Mouse (Mus musculus): ENCODE data around the gene Ankrd6.
"Not testable (repeated sequence)": the region's sequence is repeated elsewhere in the genome, so short reads cannot be mapped to it uniquely, and the experiment has no call there.

Gene Ankrd6

GRCm38 (mm10) chr4:32950356-32951034 lies at the start of gene Ankrd6:
Ankrd6 (minus strand) TSS chr4:32950841.
- peak; percentile 82 for DNase-seq

GRCm38 (mm10) chr4:32998996-32999395 lies 48.4 kb upstream of the Ankrd6 start:
- peak; percentile 26 for DNase-seq

- DNase-seq = no peak
Observed at GRCm38 (mm10) chr4:32997571-32997970, 46.9 kb upstream of the Ankrd6 start.

GRCm38 (mm10) chr4:32996083-32996482 lies 45.4 kb upstream of the Ankrd6 start:
- DNase-seq = no peak

- DNase-seq = no peak
Observed at GRCm38 (mm10) chr4:32994168-32994567, 43.5 kb upstream of the Ankrd6 start.

- DNase-seq = no peak
Observed at GRCm38 (mm10) chr4:32989346-32989745, 38.7 kb upstream of the Ankrd6 start.

GRCm38 (mm10) chr4:32987006-32987405 lies 36.4 kb upstream of the Ankrd6 start:
- no peak for DNase-seq

- no peak for DNase-seq
Observed at GRCm38 (mm10) chr4:32985684-32986083, 35.0 kb upstream of the Ankrd6 start.

GRCm38 (mm10) chr4:32984801-32985675 lies 34.4 kb upstream of the Ankrd6 start:
- DNase-seq = no peak

GRCm38 (mm10) chr4:32984242-32984641 lies 33.6 kb upstream of the Ankrd6 start:
- no peak for DNase-seq

GRCm38 (mm10) chr4:32983176-32984155 lies 32.8 kb upstream of the Ankrd6 start:
- DNase-seq = peak; percentile 83

GRCm38 (mm10) chr4:32982716-32983175 lies 32.1 kb upstream of the Ankrd6 start, which contains the start of gene Rragd:
Rragd (plus strand) TSS chr4:32983037.
- DNase-seq = no peak

- DNase-seq = peak; percentile 58
Observed at GRCm38 (mm10) chr4:32982041-32982715, 31.5 kb upstream of the Ankrd6 start.

- no peak for DNase-seq
Observed at GRCm38 (mm10) chr4:32981617-32982016, 31.0 kb upstream of the Ankrd6 start.

GRCm38 (mm10) chr4:32980061-32980460 lies 29.4 kb upstream of the Ankrd6 start:
- no peak for DNase-seq

GRCm38 (mm10) chr4:32977331-32977730 lies 26.7 kb upstream of the Ankrd6 start:
- no peak for DNase-seq

GRCm38 (mm10) chr4:32964619-32965018 lies 14.0 kb upstream of the Ankrd6 start:
- DNase-seq = not testable (repeated sequence)

- DNase-seq = no peak
Observed at GRCm38 (mm10) chr4:32961394-32961793, 10.8 kb upstream of the Ankrd6 start.

GRCm38 (mm10) chr4:32956423-32956822 lies 5.8 kb upstream of the Ankrd6 start:
- DNase-seq = no peak

- no peak for DNase-seq
Observed at GRCm38 (mm10) chr4:32952681-32953080, 2.0 kb upstream of the Ankrd6 start.

GRCm38 (mm10) chr4:32951035-32951940 lies 647 bp upstream of the Ankrd6 start:
- no peak for DNase-seq

Measured in kidney, adult 18-20 months (tissue).